Mouse (Mus musculus) kidney, embryonic 16.5 days (tissue): ENCODE data around the gene Sumo3. TPM values are rescaled to one million over a fixed set of nuclear protein-coding genes. Genes with fewer than 3 reads are reported as not detected.

Experiments
- ATAC-seq: fragments of 200-750 bp; cut with Nextera tagmentation; 2 replicates; pipeline ENCODE4 v1.8.0; 2017; ENCODE audit warnings: moderate TSS enrichment; ENCODE audit not compliant: low FRiP score, low TSS enrichment
- H3K27ac ChIP-seq: fragments of 300-500 bp; sonication (generic); 2 replicates; pipeline ENCODE4 v1.5.1; 2014; ENCODE audit warnings: low read length
- H3K27me3 ChIP-seq: fragments of 300-500 bp; sonication (generic); 2 replicates; pipeline ENCODE4 v1.6.1; 2014; ENCODE audit warnings: low read length, control low read depth, mixed read lengths; ENCODE audit not compliant: insufficient read depth
- H3K36me3 ChIP-seq: fragments of 300-500 bp; sonication (generic); 2 replicates; pipeline ENCODE4 v1.6.1; 2014; ENCODE audit warnings: low read length, control low read depth, mixed read lengths; ENCODE audit not compliant: insufficient read depth
- H3K4me1 ChIP-seq: fragments of 300-500 bp; sonication (generic); 2 replicates; pipeline ENCODE4 v1.6.1; 2014; ENCODE audit warnings: low read length, control low read depth, mixed read lengths; ENCODE audit not compliant: insufficient read depth
- H3K4me2 ChIP-seq: fragments of 300-500 bp; sonication (generic); replicated peaks from 2 replicates; pipeline ENCODE4 v1.6.1; 2014; ENCODE audit warnings: low read depth, low read length
- H3K4me3 ChIP-seq: fragments of 300-500 bp; sonication (generic); 2 replicates; pipeline ENCODE4 v1.5.1; 2014; ENCODE audit warnings: mild to moderate bottlenecking, low read length
- H3K9ac ChIP-seq: fragments of 300-500 bp; sonication (generic); replicated peaks from 2 replicates; pipeline ENCODE4 v1.6.1; 2014; ENCODE audit warnings: low read length
- H3K9me3 ChIP-seq: fragments of 300-500 bp; sonication (generic); 2 replicates; pipeline ENCODE4 v1.6.1; 2016; ENCODE audit warnings: low read length, control low read depth
- WGBS: fragments of 180-500 bp; shearing (Covaris S2); extraction: QIAGEN DNeasy Blood & Tissue Kit; methylation state at CpG from one replicate; pipeline ENCODE4 v1.1.7; 2014; 5-methylcytosine and 5-hydroxymethylcytosine counted together
- polyA plus RNA-seq: library from polyadenylated mRNA; unstranded; fragments of >200 nt; fragmentation: Nextera tagmentation; extraction: Ambion mirVana; gene quantifications from 2 replicates; pipeline ENCODE4 v1.2.1, GENCODE M21; 2015

Gene Sumo3
- polyA plus RNA-seq, 1 experiment from 2014 or later = 365 TPM

GRCm38 (mm10) chr10:77634016-77634415, 28.1 kb downstream of the Sumo3 start:
- Histone ChIP-seq H3K4me3 (no peak overlapping the region), H3K4me2 (no peak overlapping the region), H3K9me3 (no peaks in the 10 kb centered on the region), H3K36me3 (peaks cover 35% of the 10 kb centered on the region), H3K4me1 (peaks cover 8% of the 10 kb centered on the region; the same call in 1 of the 2 replicates), H3K9ac (no peak overlapping the region), H3K27me3 (no peaks in the 10 kb centered on the region), H3K27ac (no peak overlapping the region)
- ATAC-seq = no peak; the same call in 1 of the 2 replicates
- WGBS = 79% methylated on average over 6 of the region's 6 CpGs

DNA sequence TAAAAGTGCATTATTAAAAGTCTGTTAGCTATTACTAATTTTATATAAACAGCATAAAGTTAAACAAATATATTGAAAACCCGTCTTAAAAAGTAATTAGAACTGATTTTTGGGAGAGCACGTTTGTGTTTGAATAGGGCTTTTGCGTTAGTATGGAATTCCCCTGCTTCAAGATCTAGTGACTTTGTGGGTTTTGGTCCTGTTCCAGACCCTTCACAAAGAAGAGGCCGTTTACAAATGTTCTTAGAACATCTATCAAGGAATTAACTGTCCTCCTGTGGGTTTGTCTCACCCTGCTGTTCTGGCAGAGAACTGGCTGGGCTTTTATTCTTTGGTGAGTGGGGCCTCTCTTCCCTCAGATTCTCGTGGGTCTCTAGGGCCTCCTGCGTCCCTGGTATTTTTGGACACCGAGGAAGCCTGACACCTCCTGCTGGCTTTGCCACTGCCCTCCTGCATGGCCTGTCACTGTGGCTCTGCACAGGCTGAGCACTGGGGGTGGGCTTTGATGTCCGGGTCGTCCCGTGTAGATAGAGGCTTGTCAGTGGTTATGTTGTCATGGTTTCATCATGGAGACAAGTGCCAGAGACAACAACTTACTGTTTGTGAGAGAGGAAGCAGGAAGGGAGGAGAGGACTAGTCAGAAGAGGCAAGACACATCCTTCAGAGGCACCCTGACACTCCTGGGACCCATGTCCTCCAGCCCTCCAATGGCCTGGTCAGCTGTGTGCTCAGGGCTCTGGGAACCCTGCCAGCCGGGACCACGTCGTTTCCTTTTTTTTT, 28.7 kb downstream of the Sumo3 start:
- peak overlapping the region; percentile 20; the same call in 1 of the 2 replicates for H3K27ac ChIP-seq
- no peaks in the 10 kb centered on the region for H3K9me3 ChIP-seq
- peaks cover 35% of the 10 kb centered on the region for H3K36me3 ChIP-seq
- ATAC-seq = peak; percentile 80
- WGBS = 56% methylated on average over 13 of the region's 13 CpGs
- no peaks in the 10 kb centered on the region for H3K27me3 ChIP-seq
- peaks cover 8% of the 10 kb centered on the region; the same call in 1 of the 2 replicates for H3K4me1 ChIP-seq
- no peak overlapping the region for H3K4me3 ChIP-seq
- no peak overlapping the region for H3K4me2 ChIP-seq
- no peak overlapping the region for H3K9ac ChIP-seq

GRCm38 (mm10) chr10:77636234-77636922, 30.5 kb downstream of the Sumo3 start:
- no peak overlapping the region for H3K27ac ChIP-seq
- peaks cover 43% of the 10 kb centered on the region for H3K36me3 ChIP-seq
- peaks cover 8% of the 10 kb centered on the region; the same call in 1 of the 2 replicates for H3K4me1 ChIP-seq
- H3K4me3 ChIP-seq = no peak overlapping the region
- H3K4me2 ChIP-seq = no peak overlapping the region
- H3K27me3 ChIP-seq = no peaks in the 10 kb centered on the region
- no peak overlapping the region for H3K9ac ChIP-seq
- no peaks in the 10 kb centered on the region for H3K9me3 ChIP-seq
- WGBS = 91% methylated on average over 7 of the region's 7 CpGs
- ATAC-seq = no peak

GRCm38 (mm10) chr10:77638956-77639355, 33.1 kb downstream of the Sumo3 start:
- H3K4me3 ChIP-seq = no peak overlapping the region
- peaks cover 52% of the 10 kb centered on the region for H3K36me3 ChIP-seq
- H3K9me3 ChIP-seq = no peaks in the 10 kb centered on the region
- H3K9ac ChIP-seq = no peak overlapping the region
- no peaks in the 10 kb centered on the region for H3K27me3 ChIP-seq
- H3K4me2 ChIP-seq = no peak overlapping the region
- peaks cover 6% of the 10 kb centered on the region; the same call in 1 of the 2 replicates for H3K4me1 ChIP-seq
- 81% methylated on average over 6 of the region's 6 CpGs for WGBS
- no peak for ATAC-seq
- no peak overlapping the region for H3K27ac ChIP-seq

- H3K4me3 ChIP-seq = no peak overlapping the region
- H3K27ac ChIP-seq = no peak overlapping the region
- peaks cover 56% of the 10 kb centered on the region for H3K36me3 ChIP-seq
- H3K9me3 ChIP-seq = no peaks in the 10 kb centered on the region
- H3K9ac ChIP-seq = no peak overlapping the region
- H3K27me3 ChIP-seq = no peaks in the 10 kb centered on the region
- H3K4me1 ChIP-seq = no peaks in the 10 kb centered on the region
- ATAC-seq = no peak
- no peak overlapping the region for H3K4me2 ChIP-seq
- 69% methylated on average over 7 of the region's 7 CpGs for WGBS
Measured at GRCm38 (mm10) chr10:77643160-77643559, 37.3 kb downstream of the Sumo3 start.

DNA sequence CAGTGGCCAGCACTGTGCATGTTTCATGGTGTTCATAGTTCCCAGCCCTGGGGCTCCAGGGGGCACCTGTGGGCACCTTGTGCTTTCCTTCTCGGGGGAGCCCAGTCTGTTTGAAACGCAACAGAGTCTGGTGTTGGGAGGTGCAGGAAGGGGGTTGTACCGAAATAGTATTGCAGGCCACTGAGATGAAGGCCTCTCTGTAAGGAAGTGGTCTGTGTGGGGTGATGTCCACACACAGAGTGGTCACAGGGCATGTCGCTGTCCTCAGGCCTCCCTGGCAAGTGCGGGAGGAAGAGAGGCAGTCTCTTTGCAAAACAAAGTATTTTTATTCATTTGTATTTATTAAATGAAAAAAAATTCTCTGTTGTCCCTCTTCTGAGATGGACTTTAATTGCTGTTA, 39.7 kb downstream of the Sumo3 start:
- H3K27ac ChIP-seq = no peak overlapping the region
- no peak for ATAC-seq
- H3K4me1 ChIP-seq = no peaks in the 10 kb centered on the region
- H3K36me3 ChIP-seq = peaks cover 51% of the 10 kb centered on the region
- no peak overlapping the region for H3K4me3 ChIP-seq
- 90% methylated on average over 5 of the region's 5 CpGs for WGBS
- H3K9me3 ChIP-seq = no peaks in the 10 kb centered on the region
- no peak overlapping the region for H3K9ac ChIP-seq
- H3K27me3 ChIP-seq = no peaks in the 10 kb centered on the region
- H3K4me2 ChIP-seq = no peak overlapping the region

DNA sequence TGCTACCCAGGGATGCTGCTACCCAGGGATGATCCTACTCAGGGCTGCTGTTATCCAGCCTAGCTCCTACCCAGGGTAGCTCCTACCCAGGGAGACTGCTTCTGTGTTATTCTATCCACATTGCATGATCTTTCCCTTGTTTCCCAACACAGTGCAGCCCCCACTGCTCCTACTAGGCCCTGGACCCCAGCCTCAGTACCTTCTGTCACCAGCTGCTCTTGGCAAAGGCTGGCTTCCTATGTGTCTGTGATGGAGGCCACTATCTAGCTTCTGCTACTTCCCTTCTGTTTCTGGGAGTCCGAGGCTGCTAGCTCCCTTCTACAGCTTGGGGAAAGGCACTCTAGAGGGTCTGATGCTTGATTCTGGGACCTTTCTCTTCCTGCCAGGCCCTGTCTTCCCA, 41.6 kb downstream of the Sumo3 start:
- no peaks in the 10 kb centered on the region for H3K27me3 ChIP-seq
- peaks cover 33% of the 10 kb centered on the region for H3K36me3 ChIP-seq

GRCm38 (mm10) chr10:77647901-77648300, 42.0 kb downstream of the Sumo3 start:
- WGBS = 84% methylated on average over 8 of the region's 8 CpGs
- Histone ChIP-seq H3K9me3 (no peaks in the 10 kb centered on the region), H3K27ac (no peak overlapping the region), H3K27me3 (no peaks in the 10 kb centered on the region), H3K4me2 (no peak overlapping the region), H3K4me1 (no peaks in the 10 kb centered on the region), H3K9ac (no peak overlapping the region), H3K4me3 (no peak overlapping the region), H3K36me3 (peaks cover 31% of the 10 kb centered on the region)
- ATAC-seq = no peak

More for the DNA sequence above, 41.6 kb downstream of the Sumo3 start:
- Histone ChIP-seq H3K9me3 (no peaks in the 10 kb centered on the region), H3K4me3 (no peak overlapping the region), H3K9ac (no peak overlapping the region), H3K4me1 (no peaks in the 10 kb centered on the region), H3K27ac (no peak overlapping the region), H3K4me2 (no peak overlapping the region)
- ATAC-seq = no peak
- WGBS = 94% methylated on average over 1 of the region's 1 CpGs

GRCm38 (mm10) chr10:77652046-77652445, 46.1 kb downstream of the Sumo3 start:
- no peak for ATAC-seq
- no peaks in the 10 kb centered on the region for H3K27me3 ChIP-seq

More at GRCm38 (mm10) chr10:77652046-77652445, 46.1 kb downstream of the Sumo3 start:
- H3K4me1 ChIP-seq = no peaks in the 10 kb centered on the region
- no peaks in the 10 kb centered on the region for H3K9me3 ChIP-seq
- no peak overlapping the region for H3K27ac ChIP-seq
- H3K9ac ChIP-seq = no peak overlapping the region
- no peak overlapping the region for H3K4me2 ChIP-seq
- H3K36me3 ChIP-seq = no peaks in the 10 kb centered on the region
- 87% methylated on average over 9 of the region's 9 CpGs for WGBS
- no peak overlapping the region for H3K4me3 ChIP-seq
